Mouse (Mus musculus) thymus, postnatal 10 days (tissue): Measurements from ENCODE around the gene Rasd2.

Experiments
- DNase-seq, 2 experiments: peaks; one replicate each; pipeline ENCODE4 v3.0.0; 2021; ENCODE audit warnings: low spot score in 2 of 2

Gene Rasd2

DNA sequence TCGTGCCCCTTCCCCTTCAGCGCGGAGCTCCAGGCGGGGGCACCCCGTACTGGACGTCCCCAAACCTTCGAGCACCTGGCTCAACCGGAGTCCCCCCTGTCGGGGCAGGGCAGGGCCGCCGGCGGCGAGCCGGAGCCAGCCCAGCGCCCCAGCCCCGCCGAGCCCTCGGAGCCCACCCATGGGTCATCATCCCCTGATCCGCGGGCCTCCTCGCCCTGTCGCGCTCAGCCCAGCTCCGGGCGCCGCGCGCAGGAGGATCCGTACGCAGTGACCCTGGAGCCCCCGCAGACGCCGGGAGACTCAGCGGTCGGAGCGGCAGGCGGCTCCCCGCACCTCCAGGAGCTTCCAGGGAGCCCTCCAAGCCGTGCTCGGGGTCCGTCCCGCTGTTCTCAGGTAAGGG is at the start of gene Rasd2:
Gene Rasd2, plus strand, starts transcription at position 259 of the 400 bp plus-strand sequence.
- DNase-seq, result no peak

DNA sequence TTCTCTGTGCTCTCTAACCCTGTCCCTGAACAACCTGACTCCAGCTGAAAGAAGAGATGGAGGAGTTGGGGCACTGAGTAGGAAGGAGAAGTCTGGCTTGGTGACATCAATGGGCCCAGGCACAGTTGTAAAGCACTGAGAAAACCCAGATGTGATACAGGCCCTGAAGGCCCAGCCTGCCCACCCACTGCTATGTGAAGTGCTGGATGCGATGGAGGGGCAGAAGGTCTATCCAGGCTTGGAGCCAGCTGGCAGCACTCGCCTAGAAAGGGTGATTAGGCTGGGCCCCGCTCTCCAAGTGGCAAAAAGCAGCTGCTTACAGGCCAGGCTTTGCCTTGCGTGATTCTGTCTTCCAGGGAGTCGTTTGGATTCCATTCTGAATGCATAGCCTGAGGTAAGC is 44.4 kb upstream of the Rasd2 start:
- DNase-seq, result no peak

DNA sequence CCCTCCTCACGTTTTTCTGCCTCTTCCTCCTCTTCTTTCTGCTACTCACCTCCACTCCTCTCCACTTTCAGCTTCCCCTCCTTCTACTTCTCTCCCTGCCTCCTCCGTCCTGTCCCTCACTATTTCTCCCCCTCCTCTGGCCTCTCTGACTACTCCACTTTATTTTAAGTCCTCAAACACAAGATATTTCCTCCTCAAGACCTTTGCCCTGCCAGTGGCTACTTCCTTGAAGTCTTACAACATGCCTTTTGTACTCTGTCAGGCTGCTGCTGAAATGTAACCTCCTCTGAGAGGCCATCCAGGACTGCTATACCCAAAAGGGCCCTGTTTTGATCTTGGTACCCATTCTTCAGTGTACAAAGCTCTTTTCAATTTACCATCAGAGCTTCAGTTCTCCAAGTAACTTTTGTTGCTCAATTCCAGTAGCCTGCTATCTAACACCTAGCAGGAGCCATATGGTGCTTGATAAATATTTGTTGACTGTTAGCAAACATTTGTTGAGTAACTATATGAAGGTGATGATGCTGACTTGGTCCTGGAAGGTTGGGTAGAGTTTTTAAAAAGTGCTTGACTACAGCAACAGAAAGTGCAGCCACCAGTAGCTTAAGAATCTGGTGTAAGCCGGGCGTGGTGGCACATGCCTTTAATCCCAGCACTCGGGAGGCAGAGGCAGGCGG is 41.6 kb upstream of the Rasd2 start:
- no peak for DNase-seq

DNA sequence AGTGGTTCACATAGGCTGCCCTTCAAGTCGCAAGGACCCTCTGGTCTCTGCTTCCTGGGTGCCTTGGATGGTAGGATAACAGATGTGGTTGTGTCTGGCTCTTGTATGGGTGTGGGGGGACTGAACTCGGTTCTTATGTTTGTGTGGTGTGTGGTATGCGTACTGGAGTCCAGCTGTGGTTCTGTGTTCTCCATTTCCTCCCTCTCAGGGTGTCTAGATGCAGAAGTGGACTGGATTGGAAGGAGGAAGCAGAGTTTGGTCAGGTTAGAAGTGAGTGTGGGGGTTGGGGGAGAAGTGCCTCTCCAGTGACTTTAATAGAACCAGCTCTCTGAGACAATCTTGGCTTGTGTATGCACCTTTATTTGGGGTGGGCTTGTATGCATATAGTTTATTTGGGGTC is 20.7 kb upstream of the Rasd2 start:
- DNase-seq, result no peak

DNA sequence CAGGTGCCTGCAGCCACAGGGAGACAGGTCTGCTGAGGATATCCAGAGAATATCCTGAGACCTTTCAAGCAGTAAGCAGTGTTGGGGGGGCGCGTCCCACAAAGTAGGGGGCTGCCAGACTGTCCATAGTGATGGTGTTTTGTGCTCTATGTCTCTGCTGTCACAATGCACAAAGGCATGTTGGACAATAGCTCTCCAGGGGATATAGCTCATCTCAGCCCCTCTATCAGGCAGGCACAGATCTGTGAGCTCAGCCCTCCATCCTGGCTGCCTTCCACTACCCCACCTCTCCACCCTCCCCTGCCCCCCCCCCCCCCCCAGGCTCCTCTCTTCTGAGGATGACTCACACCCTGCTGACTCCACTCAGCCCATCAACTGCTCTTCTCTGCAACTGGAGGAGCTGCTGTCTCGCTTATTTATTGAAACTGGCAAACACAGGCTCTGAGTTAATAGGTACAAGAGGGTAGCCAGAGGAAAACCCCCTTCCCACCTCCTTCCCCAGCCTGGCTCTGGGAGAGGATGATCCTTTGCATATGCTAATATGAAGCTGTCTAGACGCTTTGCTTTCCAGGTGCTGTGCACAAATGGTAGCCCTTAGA is 19.2 kb upstream of the Rasd2 start:
- DNase-seq, result no peak

DNA sequence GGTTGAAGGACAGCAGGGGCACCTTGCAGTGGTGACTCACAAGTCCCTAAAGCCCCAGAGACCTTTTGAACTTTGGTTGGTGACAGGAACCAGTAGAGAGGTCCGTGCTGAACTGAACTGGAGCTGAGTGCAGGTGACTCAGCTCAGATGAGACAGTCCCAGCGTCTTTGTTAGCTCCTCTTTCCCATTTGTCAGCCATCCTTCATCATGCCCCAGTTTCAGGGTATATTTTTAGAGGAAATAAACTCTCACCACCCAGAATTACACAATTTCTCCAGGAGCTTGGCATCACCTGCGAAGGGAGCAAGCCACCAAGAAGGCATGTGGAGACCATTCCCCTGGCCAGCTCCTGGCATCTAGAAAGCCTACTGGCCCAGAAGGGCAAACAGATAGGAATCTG is 16.6 kb upstream of the Rasd2 start:
- DNase-seq, result no peak

DNA sequence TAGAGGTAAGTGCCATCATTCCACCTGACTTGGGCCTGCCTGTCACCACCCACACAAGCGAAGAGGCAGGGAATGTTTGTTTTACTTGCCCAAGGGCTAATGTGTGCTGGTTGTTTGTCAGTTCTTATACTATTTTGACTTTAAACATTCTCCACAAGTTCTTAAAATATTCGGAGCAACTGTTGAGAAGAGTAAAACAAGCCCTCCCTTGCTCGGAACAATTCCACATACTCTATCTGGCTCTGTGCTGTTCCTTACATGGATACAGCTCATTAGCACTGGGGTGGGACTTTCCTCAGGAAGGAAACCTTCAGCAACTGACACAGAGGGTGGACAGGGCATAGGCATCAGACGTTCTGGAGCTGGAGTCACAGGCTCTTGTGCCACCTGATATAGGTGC is 15.9 kb upstream of the Rasd2 start:
- no peak for DNase-seq

DNA sequence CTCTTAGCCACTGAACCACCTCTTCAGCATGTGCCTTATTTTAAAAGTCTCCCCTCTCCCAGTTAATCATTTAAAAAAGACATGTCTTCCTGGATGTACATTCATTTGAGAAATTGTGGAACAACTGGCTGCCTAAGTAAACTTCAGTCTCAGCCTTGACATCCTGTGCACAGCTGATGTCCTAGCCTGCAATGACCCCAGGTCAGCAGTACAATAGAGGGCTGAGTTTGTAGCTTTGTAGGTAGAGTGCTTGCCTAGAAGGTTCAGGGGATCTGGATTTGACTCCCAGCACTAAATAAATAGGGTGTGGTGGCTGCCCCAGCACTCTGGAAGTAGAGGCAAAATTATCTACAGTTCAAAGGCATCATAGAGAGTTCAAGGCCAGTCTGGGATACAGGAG is 15.4 kb upstream of the Rasd2 start:
- DNase-seq, result no peak

DNA sequence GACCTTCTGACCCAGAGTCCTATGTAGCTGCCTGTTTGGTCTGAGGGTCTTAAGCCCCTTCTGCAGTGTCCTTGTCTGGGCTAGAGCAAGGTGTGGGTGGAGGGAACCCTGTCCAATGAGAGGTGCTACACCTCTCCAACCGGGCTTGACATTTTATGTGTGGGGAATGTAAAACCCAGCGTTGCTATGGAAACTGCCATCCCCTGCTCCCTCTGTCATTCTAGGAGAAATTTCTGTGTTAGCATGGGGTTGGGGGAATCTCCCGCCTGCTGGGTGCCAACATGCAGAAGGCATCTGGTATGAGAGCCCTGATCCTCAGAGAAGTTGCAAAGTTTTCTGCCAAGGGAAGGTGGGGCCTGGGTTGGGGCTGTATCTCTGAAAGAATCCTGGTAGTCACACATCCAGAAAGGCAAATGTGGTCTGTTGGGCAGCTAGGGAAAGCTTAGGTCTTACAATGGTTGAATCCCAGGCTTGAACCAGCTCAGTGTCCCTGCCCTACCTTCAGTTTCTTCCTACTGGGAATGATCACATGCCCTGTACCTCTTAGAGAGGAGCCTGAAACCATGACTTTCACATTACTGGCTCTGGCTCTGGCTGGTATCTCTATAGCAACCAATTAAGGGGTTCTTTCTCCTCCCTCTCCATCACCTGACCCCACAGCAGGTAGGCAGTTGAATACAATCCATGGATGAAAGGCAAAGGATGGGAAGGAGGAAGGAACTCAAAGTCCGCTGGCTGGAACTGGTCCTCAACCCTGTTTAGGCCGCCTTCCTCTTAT is 14.6 kb upstream of the Rasd2 start:
- no peak for DNase-seq

DNA sequence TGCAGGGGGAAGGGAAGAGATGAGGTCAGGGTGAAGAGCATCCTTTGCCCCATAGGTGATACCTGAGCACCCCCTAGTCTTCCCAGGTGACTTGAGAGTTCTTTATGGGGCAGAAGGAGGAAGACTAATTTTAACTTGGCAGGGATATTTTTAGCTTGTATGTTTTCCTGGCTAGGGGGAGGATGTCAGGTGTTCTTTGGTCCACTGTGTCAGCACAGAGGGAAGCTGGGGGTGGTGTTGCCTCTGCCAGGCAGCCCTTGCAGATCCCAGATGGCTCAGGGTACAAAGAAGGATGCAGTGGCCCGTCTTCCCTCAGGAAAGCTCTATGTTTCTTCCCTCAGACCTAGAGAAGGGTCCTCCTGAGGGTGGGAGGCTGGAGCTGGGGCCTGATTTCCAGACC is 13.8 kb upstream of the Rasd2 start:
- DNase-seq, result no peak

DNA sequence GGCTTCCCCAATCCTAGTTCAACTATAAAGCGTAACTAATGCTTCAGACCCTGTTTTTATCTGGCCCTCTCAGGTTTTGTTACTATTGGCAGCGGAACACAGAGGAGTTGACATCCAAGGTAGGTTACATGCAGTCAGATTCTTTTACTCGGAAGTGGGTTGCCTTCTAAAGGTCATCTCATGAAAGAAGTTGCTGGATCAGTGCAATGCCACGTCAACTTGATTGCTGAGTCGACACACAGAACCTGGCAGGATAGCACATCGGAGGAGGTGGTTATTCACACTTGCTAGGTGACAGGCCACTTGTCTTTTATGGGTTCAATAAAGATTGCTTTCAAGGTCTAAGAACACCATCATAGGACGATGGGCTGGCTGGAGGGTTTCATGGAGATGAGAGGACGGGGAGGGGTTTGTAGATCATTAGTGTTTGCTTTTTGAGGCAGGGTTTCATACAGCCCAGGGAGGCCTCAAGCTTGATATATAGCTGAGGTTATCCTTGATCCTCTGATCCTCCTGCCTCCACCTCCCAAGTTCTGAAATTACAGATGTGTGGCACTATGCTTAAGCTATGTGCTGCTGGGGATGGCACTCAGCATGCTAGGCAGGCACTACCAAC is 11.6 kb upstream of the Rasd2 start:
- DNase-seq, result no peak

DNA sequence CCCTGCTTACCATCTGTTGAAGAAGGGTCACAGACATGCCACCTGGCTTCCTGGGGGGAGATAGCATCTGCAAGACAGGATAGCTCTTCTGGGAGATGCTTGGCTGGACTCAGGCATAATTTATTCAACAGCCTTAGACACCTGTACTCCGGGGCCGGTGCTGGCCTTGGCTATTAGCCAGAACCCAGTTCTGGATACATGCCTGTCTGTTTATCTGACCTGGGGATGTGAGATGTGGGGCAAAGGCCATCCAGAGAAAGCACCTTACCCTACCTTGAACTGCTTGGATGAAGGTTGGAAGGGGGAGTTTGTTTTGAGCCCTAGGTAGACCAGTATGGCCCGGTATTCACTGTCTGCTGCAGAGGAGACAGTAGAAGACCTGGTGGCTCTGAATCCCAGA is 10.8 kb upstream of the Rasd2 start:
- DNase-seq, result no peak

DNA sequence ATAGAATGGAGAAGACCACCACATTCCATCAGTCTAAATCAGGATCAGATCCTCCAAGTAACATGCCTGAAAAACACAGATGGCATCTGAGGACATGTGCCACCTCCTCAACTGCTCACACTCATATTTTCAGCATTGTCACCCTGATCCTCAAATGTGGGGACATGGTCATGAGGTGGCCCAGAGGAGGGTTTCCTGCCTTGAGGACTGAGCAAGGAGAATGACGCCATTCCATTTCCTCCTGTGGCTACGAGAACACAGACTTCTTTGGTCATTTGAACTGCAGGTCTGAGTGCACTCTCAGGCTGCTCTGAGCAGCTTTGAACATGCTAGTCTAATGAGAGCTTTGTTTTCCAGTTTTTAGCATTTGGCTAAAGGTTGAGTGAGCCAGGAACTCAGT is 10.3 kb upstream of the Rasd2 start:
- no peak for DNase-seq

DNA sequence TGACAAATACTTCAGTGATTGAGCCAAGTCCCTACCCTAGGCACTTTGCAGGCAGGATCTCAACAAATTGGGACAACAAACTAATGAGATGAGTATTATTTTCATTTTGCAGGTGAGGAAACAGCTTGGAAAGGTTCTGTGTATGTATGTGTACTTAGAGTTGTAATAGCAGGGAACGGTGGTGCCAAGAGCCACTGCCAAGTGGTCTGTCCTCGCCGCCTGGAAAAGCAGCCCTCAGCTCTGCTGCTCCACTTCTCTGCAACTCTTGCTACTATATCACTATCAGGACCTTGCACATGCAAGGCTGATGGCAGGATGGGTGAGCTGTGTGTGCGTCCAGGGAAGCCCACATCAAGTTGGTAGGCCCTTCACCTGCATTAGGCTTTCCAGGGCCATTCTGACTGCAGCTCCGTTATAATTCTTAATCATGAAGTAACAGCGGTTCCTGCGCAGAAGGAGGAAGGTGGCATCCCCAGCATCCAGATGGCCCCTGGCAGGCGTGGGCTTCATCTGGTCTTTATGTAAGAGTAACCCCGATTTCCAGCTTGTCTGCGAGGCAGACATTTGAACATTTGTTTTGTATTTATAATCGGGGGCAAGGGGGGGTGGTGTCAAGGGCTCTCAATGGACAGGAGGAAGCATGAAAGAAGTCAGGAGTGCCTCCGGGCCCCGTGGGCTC is 9.4 kb upstream of the Rasd2 start:
- DNase-seq, result no peak

DNA sequence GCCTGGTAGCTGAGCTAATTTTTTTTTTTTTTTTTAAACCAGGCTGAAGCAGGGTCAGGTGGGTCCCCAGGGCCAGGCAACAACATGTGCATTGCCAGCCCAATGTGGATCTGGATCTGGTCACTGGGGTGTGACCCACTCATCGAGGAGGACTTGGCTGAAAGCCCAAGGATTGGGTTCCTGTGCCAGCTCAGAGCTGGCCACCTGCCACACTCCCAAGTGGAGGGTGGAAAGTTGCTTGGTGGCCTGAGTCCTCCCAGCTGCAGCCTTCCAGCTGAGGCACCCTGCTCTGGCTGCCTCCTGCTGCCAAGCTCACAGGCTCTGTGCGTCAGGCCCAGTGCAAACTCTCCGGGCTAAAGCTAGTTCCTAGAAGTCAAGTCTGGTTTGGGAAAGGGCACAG is 2.3 kb upstream of the Rasd2 start:
- no peak for DNase-seq

DNA sequence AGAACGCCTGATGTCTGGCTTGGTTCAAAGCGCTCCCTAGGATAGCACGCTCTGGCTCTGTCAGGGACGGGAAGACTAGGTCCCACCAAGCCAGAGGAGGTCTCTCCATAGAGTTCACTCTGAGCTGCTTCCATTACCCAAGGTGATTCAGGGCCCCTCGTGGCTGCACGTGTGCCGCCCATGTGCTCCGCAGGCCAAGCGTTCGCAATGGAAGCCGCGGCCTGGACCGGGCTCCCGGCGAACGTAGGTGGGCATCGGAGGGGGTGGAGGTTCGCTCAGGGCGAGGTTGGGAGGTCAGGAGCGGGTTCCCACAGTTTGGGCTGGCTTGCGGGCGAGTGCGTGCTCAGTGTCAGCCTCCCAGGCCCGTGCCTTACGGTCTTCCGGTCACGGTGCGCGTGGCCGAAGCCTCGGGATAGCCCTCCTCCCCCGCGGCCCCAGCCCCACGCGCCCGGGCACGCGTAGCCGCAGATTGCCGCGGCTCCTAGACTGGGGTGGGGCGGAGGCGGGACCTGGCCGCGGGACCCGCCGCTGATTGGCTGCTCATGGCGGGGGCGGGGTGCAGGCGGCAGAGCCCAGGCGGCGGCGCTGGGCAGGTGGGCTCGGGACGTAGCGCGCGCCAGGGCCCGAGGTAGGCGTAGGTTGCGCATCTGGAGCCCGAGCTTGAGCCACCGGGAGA is 975 bp upstream of the Rasd2 start:
- peak; percentile 71 to 84 for DNase-seq

DNA sequence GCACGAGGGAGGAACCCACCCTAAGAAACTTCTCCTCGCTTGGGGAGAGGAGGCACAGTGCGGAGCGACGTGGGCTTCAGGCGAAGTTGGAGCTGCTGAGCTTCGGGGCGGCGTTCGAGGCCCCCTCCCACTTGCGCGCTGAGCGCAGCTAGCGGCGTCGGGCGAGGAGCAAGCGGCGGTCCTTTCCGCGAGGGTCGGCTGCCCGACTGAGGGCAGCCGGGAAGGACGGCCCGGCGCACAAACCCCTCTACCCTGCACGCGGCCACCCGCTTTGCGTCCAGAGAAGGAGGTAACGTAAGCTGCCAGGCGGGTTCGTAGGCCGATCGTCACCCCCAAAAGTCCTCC is 465 bp upstream of the Rasd2 start:
- no peak for DNase-seq

DNA sequence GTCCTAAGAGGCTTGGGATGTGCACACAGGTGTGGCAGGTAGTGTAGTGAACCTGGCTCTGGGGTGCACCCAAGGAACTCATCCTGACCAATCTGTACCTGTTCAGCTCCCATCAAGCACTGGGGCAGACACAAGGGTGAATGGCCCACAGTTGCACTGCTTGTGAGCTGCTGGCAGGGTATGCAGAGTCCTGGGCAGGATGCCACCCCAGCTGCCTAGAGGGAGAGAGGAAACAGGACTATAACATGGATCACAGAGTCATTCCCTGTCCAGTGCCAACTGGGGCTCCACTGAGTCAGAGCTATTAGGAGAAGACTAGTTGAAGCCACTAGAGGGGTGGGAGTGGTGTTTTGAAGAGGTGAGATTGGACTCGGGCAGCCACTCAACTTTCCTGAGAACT is 1.3 kb downstream of the Rasd2 start:
- DNase-seq, result no peak

DNA sequence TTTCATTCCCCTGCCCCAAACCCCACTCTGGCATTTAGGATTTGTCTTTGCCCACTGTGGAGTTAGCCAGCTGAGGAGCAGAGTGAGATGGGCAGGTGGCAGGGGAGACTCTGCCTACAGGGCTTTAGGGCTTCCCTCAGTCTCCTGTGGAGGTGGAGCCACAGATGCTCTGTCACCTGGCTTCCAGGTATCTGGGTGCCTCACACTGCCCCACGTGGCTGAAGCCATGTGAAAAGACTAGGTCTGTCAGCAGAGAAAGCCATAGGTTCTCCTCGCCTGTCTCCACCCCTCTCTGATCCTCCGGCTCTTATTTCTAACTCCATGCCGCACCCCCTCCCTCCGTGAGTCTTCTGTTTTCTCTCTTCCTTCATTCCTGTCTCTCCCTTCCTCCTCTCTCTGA is 2.2 kb downstream of the Rasd2 start:
- DNase-seq, result no peak

DNA sequence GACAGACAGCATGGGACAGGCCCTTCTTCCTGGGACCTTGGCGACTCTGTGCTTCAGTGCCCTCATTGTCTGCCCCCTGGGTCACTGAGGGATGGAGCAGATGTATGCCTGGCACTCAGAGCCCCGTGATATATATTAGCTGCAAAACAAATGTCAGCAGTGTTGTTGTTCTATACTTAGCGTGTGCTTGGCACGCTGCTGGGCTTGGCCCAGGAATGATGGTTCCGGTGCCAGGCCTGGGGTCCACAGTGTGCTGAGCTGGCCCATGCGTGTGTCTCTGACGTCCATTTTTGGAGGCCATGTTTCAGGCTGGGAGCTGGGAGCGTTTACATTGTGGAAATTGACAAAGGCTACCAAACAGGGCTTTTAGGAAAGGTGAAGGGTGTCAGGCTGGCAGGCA is 3.1 kb downstream of the Rasd2 start:
- DNase-seq, result no peak

DNA sequence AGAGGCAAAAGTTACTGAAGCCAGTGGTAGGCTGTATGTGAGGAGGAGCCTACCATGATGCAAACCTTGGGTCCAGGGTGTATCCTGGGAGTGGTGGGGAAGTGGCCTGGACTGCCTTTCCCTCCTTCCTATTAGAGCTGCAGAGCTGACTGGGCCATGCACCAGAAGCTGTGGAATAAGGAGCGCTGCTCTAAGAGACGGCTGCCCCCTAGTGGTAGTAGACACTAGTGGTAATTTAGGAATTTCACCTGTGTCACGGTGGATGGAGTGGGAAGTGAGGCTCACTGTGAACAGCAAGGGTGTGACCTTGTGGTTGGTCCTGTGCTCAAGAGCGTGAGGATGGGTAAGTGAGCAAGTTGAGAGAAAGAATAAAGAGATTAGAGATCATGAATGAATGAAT is 4.2 kb downstream of the Rasd2 start:
- peak in 1 of 2 experiments; percentile 68 for DNase-seq
